28 mouse cellular contexts compared by ENCODE assay signal in genomic region chr10:97332639-97333038, GRCm38 (mm10).
DNase-seq lines count a peak whose midpoint lies in the region; ATAC-seq and TF ChIP-seq lines count a peak whose summit lies in the region.
"Had no signal": no experiment of that assay in that cellular context is flagged by ENCODE, and none has a peak within 500 bp of the region (broad histone marks: within the 10 kb centered on the region; RNA-seq: fewer than 3 reads in every experiment).

No protein-coding gene starts in this region.

- no peaks in the 10 kb centered on the region for H3K36me3 ChIP-seq in thymus, adult 2 months (ENCODE audit: control insufficient read depth, insufficient read depth, low read length)
- no peaks in the 10 kb centered on the region for H3K36me3 ChIP-seq in limb, embryonic 13.5 days
- no peaks in the 10 kb centered on the region for H3K36me3 ChIP-seq in myocyte (ENCODE audit: control insufficient read depth, insufficient read depth)
- H3K36me3 ChIP-seq: embryonic facial prominence, embryonic 12.5 days; embryonic facial prominence, embryonic 15.5 days; G1E; heart, embryonic 12.5 days; heart, embryonic 15.5 days had no signal

- WGBS in thymus, adult 2 months = 38% methylated on average over 2 of the region's 2 CpGs
- 62% methylated on average over 2 of the region's 2 CpGs for WGBS in limb, embryonic 13.5 days

- no peak overlapping the region for H3K9ac ChIP-seq in limb, embryonic 13.5 days
- H3K9ac ChIP-seq: embryonic facial prominence, embryonic 12.5 days; embryonic facial prominence, embryonic 15.5 days; forebrain, postnatal 0 days; heart, embryonic 12.5 days; heart, embryonic 15.5 days; hindbrain, embryonic 14.5 days had no signal

- no peaks in the 10 kb centered on the region for H3K9me3 ChIP-seq in limb, embryonic 13.5 days
- H3K9me3 ChIP-seq: embryonic facial prominence, embryonic 15.5 days; heart, embryonic 15.5 days had no signal

- H3K4me1 ChIP-seq in thymus, adult 2 months (replicated peaks; ENCODE audit: control insufficient read depth, insufficient read depth, low read length) = peaks cover 19% of the 10 kb centered on the region
- H3K4me1 ChIP-seq in limb, embryonic 13.5 days = peaks cover 24% of the 10 kb centered on the region
- H3K4me1 ChIP-seq: embryonic facial prominence, embryonic 12.5 days; embryonic facial prominence, embryonic 15.5 days; heart, embryonic 15.5 days had no signal

- peak; percentile 76 for DNase-seq in heart, adult 11 months
- DNase-seq in heart, postnatal 14 days = no peak
- peak; percentile 14 for DNase-seq in thymus, adult 2 months
- no peak for DNase-seq in thymus, adult 18-20 months
- DNase-seq in kidney, postnatal 10 days = no peak
- DNase-seq: adrenal gland, postnatal 14 days; B cell, adult 2 months; cerebellum, adult 11 months; cerebellum, adult 2 months; cerebellum, adult 9-11 months; cerebellum, postnatal 25 days; forebrain, postnatal 0 days; gastrocnemius, postnatal 25 days; heart, adult 18-20 months; heart, postnatal 10 days; heart, postnatal 4 days had no signal

- TF ChIP-seq POLR2A in thymus, adult 2 months (IDR thresholded peaks at IDR 0.05; ENCODE audit: control insufficient read depth, extremely low read depth, insufficient read depth, low read length, poor library complexity) = no peak
- no peak for TF ChIP-seq POLR2A in myocyte (IDR thresholded peaks at IDR 0.05; ENCODE audit: insufficient read length, low read depth)

- intact Hi-C loops in heart, postnatal 14 days (cut with DNase I) = no loop called here

- H3K4me2 ChIP-seq in limb, embryonic 13.5 days (replicated peaks) = no peak overlapping the region
- no peak overlapping the region for H3K4me2 ChIP-seq in myocyte (ENCODE audit: low read depth)
- H3K4me2 ChIP-seq: embryonic facial prominence, embryonic 12.5 days; embryonic facial prominence, embryonic 15.5 days; heart, embryonic 12.5 days; heart, embryonic 15.5 days; hindbrain, embryonic 14.5 days had no signal

- TF ChIP-seq CTCF in thymus, adult 2 months (IDR thresholded peaks at IDR 0.05; ENCODE audit: borderline replicate concordance, control insufficient read depth, extremely low read depth, insufficient read depth, low read length, poor library complexity) = no peak

- no peaks in the 10 kb centered on the region for H3K79me2 ChIP-seq in myocyte (ENCODE audit: control insufficient read depth, insufficient read depth)

- no peak overlapping the region; the same call in 1 of the 2 replicates for H3K27ac ChIP-seq in thymus, adult 2 months (ENCODE audit: control insufficient read depth, insufficient read depth, low read length)
- peak overlapping the region; percentile 65 for H3K27ac ChIP-seq in limb, embryonic 13.5 days
- H3K27ac ChIP-seq: embryonic facial prominence, embryonic 12.5 days; embryonic facial prominence, embryonic 15.5 days; heart, embryonic 15.5 days; hindbrain, embryonic 14.5 days; hindbrain, postnatal 0 days had no signal

- no peaks in the 10 kb centered on the region for H3K27me3 ChIP-seq in thymus, adult 2 months (ENCODE audit: control insufficient read depth, insufficient read depth, low read length)
- H3K27me3 ChIP-seq in limb, embryonic 13.5 days = no peaks in the 10 kb centered on the region
- H3K27me3 ChIP-seq in myocyte (ENCODE audit: control insufficient read depth, insufficient read depth, insufficient read length) = no peaks in the 10 kb centered on the region
- H3K27me3 ChIP-seq: CH12.LX; embryonic facial prominence, embryonic 12.5 days; embryonic facial prominence, embryonic 15.5 days; heart, embryonic 12.5 days; heart, embryonic 15.5 days; Patski had no signal

- H3ac ChIP-seq in myocyte (ENCODE audit: control insufficient read depth, insufficient read length) = no peak overlapping the region

- no peak for ATAC-seq in limb, embryonic 13.5 days (ENCODE audit: low FRiP score, low read depth)
- ATAC-seq: forebrain, embryonic 14.5 days; forebrain, postnatal 0 days; hindbrain, postnatal 0 days; Patski had no signal

- no peak overlapping the region for H3K4me3 ChIP-seq in thymus, adult 2 months (ENCODE audit: control insufficient read depth, insufficient read depth, low read length)
- no peak overlapping the region for H3K4me3 ChIP-seq in limb, embryonic 13.5 days
- no peak overlapping the region for H3K4me3 ChIP-seq in myocyte
- H3K4me3 ChIP-seq: embryonic facial prominence, embryonic 12.5 days; embryonic facial prominence, embryonic 15.5 days; heart, embryonic 12.5 days; heart, embryonic 15.5 days had no signal

TF ChIP-seq in myocyte, 11 proteins besides CTCF, POLR2A, EP300 and RAD21:
- peak in 2 of 3 experiments; percentile 37 to 47 for TF ChIP-seq MYOG (IDR thresholded peaks at IDR 0.05; ENCODE audit: control insufficient read depth in 1 of 3, insufficient read depth in 1 of 3, insufficient read length in 2 of 3, low read depth in 2 of 3)
- no peak for TF ChIP-seq CEBPB (IDR thresholded peaks at IDR 0.05; ENCODE audit: insufficient read depth, poor library complexity, severe bottlenecking)
- TF ChIP-seq MYOD1 (IDR thresholded peaks at IDR 0.05; ENCODE audit: control insufficient read depth in 1 of 3, insufficient read length in 2 of 3, low read depth in 2 of 3) = peak in 2 of 3 experiments; percentile 62 to 80
TF ChIP-seq in myocyte: peak in this region for 2.

Comparison
In these comparisons a context has a peak if more than half of its experiments do, and no peak if none do; other contexts are left out.
1. DNase-seq: peak in heart, adult 11 months (single experiment) and thymus, adult 2 months (single experiment); none in heart, postnatal 14 days (0 of 2), thymus, adult 18-20 months (0 of 2) and kidney, postnatal 10 days (single experiment).